Mouse (Mus musculus) midbrain, embryonic 15.5 days (tissue): Measurements from ENCODE around the gene Kctd7. TPM values are rescaled to one million over a fixed set of nuclear protein-coding genes. Genes with fewer than 3 reads are reported as not detected.

ENCODE experiments used
- ATAC-seq: fragments of 200-750 bp; cut with Nextera tagmentation; replicated peaks from 2 replicates; pipeline ENCODE4 v1.8.0; 2017; ENCODE audit warnings: moderate TSS enrichment
- H3K27ac ChIP-seq: fragments of 300-500 bp; sonication (generic); 2 replicates; pipeline ENCODE4 v1.5.1; 2015; ENCODE audit warnings: mild to moderate bottlenecking, inconsistent platforms
- H3K27me3 ChIP-seq: fragments of 300-500 bp; sonication (generic); replicated peaks from 2 replicates; pipeline ENCODE4 v1.6.1; 2015; ENCODE audit warnings: inconsistent platforms
- H3K36me3 ChIP-seq: fragments of 300-500 bp; sonication (generic); replicated peaks from 2 replicates; pipeline ENCODE4 v1.6.1; 2015; ENCODE audit warnings: inconsistent platforms
- H3K4me1 ChIP-seq: fragments of 300-500 bp; sonication (generic); 2 replicates; pipeline ENCODE4 v1.6.1; 2015; ENCODE audit warnings: inconsistent platforms
- H3K4me2 ChIP-seq: fragments of 300-500 bp; sonication (generic); 2 replicates; pipeline ENCODE4 v1.6.1; 2015; ENCODE audit warnings: inconsistent platforms, mild to moderate bottlenecking, moderate library complexity
- H3K4me3 ChIP-seq: fragments of 300-500 bp; sonication (generic); 2 replicates; pipeline ENCODE4 v1.5.1; 2015; ENCODE audit warnings: mild to moderate bottlenecking, inconsistent platforms
- H3K9ac ChIP-seq: fragments of 300-500 bp; sonication (generic); 2 replicates; pipeline ENCODE4 v1.6.1; 2015; ENCODE audit warnings: mild to moderate bottlenecking, inconsistent platforms
- H3K9me3 ChIP-seq: fragments of 300-500 bp; sonication (generic); 2 replicates; pipeline ENCODE4 v1.6.1; 2016; ENCODE audit warnings: inconsistent platforms
- WGBS: fragments of 180-500 bp; shearing (Covaris S2); methylation state at CpG from one replicate; pipeline ENCODE4 v1.1.7; 2015; ENCODE audit warnings: mixed read lengths; 5-methylcytosine and 5-hydroxymethylcytosine counted together
- polyA plus RNA-seq: library from polyadenylated mRNA; unstranded; fragments of >200 nt; fragmentation: Nextera tagmentation; extraction: Ambion mirVana; gene quantifications from 2 replicates; pipeline ENCODE4 v1.2.1, GENCODE M21; 2015

The Kctd7 gene
- 18.0 and 19.9 TPM in 2 replicates for polyA plus RNA-seq

- Histone ChIP-seq H3K36me3 (peaks cover 8% of the 10 kb centered on the region; the same call in 1 of the 2 replicates), H3K4me2 (peak within 1 kb of the TSS; percentile 75)
Observed at GRCm38 (mm10) chr5:130144334-130145312, at the start of gene Kctd7. Kctd7 (plus strand) TSS chr5:130144861.

DNA sequence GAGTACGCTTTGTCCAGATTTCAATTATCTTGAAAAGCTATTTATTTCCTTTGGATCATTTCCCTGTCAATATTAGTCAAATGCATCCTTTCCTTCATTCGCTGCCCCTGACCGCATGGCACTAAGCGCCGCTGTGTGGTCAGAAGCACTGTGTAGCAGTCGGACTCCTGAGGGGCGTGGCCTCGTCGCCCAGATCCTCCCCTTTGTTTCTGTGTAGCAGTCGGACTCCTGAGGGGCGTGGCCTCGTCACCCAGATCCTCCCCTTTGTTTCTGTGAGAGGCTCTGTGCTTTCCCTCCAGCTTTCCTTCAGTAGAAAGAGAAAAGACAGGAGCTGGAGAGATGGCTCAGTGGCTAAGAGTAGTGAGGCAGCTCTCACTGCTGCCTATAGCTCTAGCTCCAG is 47.9 kb upstream of the Kctd7 start:
- no peak for ATAC-seq
- 55% methylated on average over 12 of the region's 12 CpGs for WGBS
- no peaks in the 10 kb centered on the region for H3K4me1 ChIP-seq
- H3K9ac ChIP-seq, result no peak overlapping the region
- no peak overlapping the region for H3K4me2 ChIP-seq
- H3K36me3 ChIP-seq, result no peaks in the 10 kb centered on the region; the same call in 1 of the 2 replicates
- H3K4me3 ChIP-seq, result no peak overlapping the region
- no peaks in the 10 kb centered on the region for H3K9me3 ChIP-seq
- no peaks in the 10 kb centered on the region for H3K27me3 ChIP-seq
- H3K27ac ChIP-seq, result no peak overlapping the region

More at GRCm38 (mm10) chr5:130144334-130145312, at the start of gene Kctd7:
- H3K9me3 ChIP-seq, result no peaks in the 10 kb centered on the region
- H3K4me1 ChIP-seq, result peaks cover 12% of the 10 kb centered on the region
- peak; percentile 97 for ATAC-seq
- peak within 1 kb of the TSS; percentile 71 for H3K4me3 ChIP-seq
- under 1% methylated on average over 66 of the region's 66 CpGs for WGBS
- H3K9ac ChIP-seq, result peak within 1 kb of the TSS; percentile 75
- H3K27ac ChIP-seq, result peak within 1 kb of the TSS; percentile 88
- no peaks in the 10 kb centered on the region for H3K27me3 ChIP-seq

- Histone ChIP-seq H3K27me3 (no peaks in the 10 kb centered on the region), H3K4me3 (no peak overlapping the region), H3K4me2 (no peak overlapping the region), H3K27ac (no peak overlapping the region), H3K9ac (no peak overlapping the region), H3K9me3 (no peaks in the 10 kb centered on the region), H3K36me3 (peaks cover 6% of the 10 kb centered on the region; the same call in 1 of the 2 replicates), H3K4me1 (no peaks in the 10 kb centered on the region)
- no peak for ATAC-seq
- WGBS, result 82% methylated on average over 2 of the region's 2 CpGs
Observed at GRCm38 (mm10) chr5:130097837-130098236, 46.8 kb upstream of the Kctd7 start.

DNA sequence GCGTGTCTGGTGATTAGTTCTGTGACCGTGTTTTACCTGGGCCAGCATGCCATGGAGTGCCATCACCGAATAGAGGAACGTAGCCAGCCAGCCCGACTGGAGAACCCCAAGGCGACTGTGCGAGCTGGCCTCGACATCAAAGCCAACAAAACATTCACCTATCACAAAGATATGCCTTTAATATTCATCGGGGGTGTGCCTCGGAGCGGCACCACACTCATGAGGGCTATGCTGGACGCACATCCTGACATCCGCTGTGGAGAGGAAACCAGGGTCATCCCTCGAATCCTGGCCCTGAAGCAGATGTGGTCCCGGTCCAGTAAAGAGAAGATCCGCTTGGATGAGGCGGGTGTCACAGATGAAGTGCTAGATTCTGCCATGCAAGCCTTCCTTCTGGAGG is 42.9 kb upstream of the Kctd7 start:
- no peak overlapping the region for H3K9ac ChIP-seq
- peaks cover 6% of the 10 kb centered on the region; the same call in 1 of the 2 replicates for H3K36me3 ChIP-seq
- H3K27ac ChIP-seq, result no peak overlapping the region
- no peaks in the 10 kb centered on the region for H3K4me1 ChIP-seq
- H3K9me3 ChIP-seq, result no peaks in the 10 kb centered on the region
- 96% methylated on average over 17 of the region's 17 CpGs for WGBS
- H3K4me2 ChIP-seq, result no peak overlapping the region
- no peak overlapping the region for H3K4me3 ChIP-seq
- H3K27me3 ChIP-seq, result no peaks in the 10 kb centered on the region
- ATAC-seq, result no peak

GRCm38 (mm10) chr5:130109348-130109747 is 35.3 kb upstream of the Kctd7 start:
- no peaks in the 10 kb centered on the region for H3K9me3 ChIP-seq
- no peak overlapping the region for H3K27ac ChIP-seq
- ATAC-seq, result no peak
- H3K4me3 ChIP-seq, result no peak overlapping the region
- H3K27me3 ChIP-seq, result no peaks in the 10 kb centered on the region
- 93% methylated on average over 3 of the region's 3 CpGs for WGBS
- no peaks in the 10 kb centered on the region for H3K4me1 ChIP-seq
- no peak overlapping the region for H3K9ac ChIP-seq
- H3K4me2 ChIP-seq, result no peak overlapping the region
- H3K36me3 ChIP-seq, result peaks cover 7% of the 10 kb centered on the region; the same call in 1 of the 2 replicates

GRCm38 (mm10) chr5:130110632-130111464 is 33.8 kb upstream of the Kctd7 start:
- 85% methylated on average over 12 of the region's 12 CpGs for WGBS
- no peaks in the 10 kb centered on the region for H3K27me3 ChIP-seq
- no peak for ATAC-seq
- H3K4me3 ChIP-seq, result no peak overlapping the region
- H3K4me1 ChIP-seq, result no peaks in the 10 kb centered on the region
- H3K9me3 ChIP-seq, result no peaks in the 10 kb centered on the region
- H3K9ac ChIP-seq, result no peak overlapping the region
- H3K4me2 ChIP-seq, result no peak overlapping the region
- no peak overlapping the region for H3K27ac ChIP-seq
- peaks cover 9% of the 10 kb centered on the region; the same call in 1 of the 2 replicates for H3K36me3 ChIP-seq

DNA sequence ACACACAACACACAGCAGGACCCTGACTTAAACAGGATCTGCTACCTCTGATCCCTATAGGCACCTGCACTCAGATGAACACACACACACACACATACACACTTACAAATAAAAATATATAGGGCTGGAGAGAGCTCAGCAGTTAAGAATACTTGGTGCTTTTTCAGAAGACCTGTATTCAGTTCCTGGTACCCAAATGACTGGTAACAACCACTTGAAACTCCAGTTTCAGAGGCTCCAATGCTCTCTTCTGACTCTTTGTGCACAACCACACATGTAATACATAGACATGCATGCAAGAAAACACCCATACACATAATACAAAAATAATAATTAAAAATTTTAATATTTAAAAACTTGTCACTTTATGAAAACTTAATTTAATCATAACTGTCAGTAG is 32.0 kb upstream of the Kctd7 start:
- Histone ChIP-seq H3K36me3 (peaks cover 9% of the 10 kb centered on the region; the same call in 1 of the 2 replicates), H3K4me2 (no peak overlapping the region), H3K27me3 (no peaks in the 10 kb centered on the region), H3K9ac (no peak overlapping the region), H3K9me3 (no peaks in the 10 kb centered on the region), H3K4me1 (no peaks in the 10 kb centered on the region), H3K4me3 (no peak overlapping the region), H3K27ac (no peak overlapping the region)
- no peak for ATAC-seq

DNA sequence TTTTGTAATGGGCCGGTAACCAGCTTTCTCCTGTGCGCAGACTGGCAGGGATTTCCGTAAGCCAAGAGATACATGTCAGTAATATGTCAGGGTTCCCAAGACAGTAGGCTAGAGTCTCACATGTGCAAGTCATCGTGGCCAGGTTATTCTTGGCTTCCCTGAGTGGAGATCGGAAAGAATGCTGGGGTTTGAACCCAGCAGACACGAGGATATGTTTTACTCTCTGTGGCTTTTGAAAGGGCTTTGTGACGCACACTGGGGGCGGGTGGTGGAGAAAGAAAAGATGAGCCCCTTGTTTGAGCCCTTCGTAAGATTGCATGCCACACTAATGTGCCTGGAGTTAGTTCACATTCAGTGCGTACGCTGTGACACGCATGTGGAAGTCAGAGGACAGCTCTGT is 28.5 kb upstream of the Kctd7 start:
- no peak for ATAC-seq
- Histone ChIP-seq H3K9ac (no peak overlapping the region), H3K4me3 (no peak overlapping the region), H3K4me1 (no peaks in the 10 kb centered on the region), H3K36me3 (0 out of 2 replicates have a peak, but pooled peaks cover 3% of the 10 kb centered on the region), H3K4me2 (no peak overlapping the region), H3K9me3 (no peaks in the 10 kb centered on the region), H3K27me3 (no peaks in the 10 kb centered on the region), H3K27ac (no peak overlapping the region)
- WGBS, result 93% methylated on average over 12 of the region's 12 CpGs

DNA sequence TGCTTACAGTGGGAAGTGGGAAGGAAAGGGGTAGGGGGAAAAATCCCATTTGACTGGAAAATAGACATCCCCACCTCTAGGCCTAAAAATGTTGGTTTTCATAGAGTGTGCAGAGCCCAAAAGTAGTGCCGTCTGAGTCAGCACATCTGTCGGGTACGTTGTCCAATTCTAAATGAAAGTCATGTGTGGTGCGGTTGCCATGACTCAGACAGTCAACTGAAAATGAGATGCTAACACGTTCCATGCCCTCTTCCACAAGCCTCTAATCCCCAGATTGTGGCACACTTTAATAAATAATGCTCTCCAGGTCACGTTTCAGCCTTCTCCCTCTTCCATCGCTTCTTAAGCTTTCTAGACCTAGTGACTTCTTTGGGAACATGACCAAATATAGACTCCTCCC is 27.8 kb upstream of the Kctd7 start:
- H3K27ac ChIP-seq, result no peak overlapping the region
- ATAC-seq, result no peak
- no peaks in the 10 kb centered on the region for H3K4me1 ChIP-seq
- H3K27me3 ChIP-seq, result no peaks in the 10 kb centered on the region
- no peak overlapping the region for H3K4me3 ChIP-seq
- no peak overlapping the region for H3K9ac ChIP-seq
- no peak overlapping the region for H3K4me2 ChIP-seq
- H3K9me3 ChIP-seq, result no peaks in the 10 kb centered on the region
- 88% methylated on average over 7 of the region's 7 CpGs for WGBS
- H3K36me3 ChIP-seq, result 0 out of 2 replicates have a peak, but pooled peaks cover 3% of the 10 kb centered on the region

- Histone ChIP-seq H3K4me2 (no peak overlapping the region), H3K27me3 (no peaks in the 10 kb centered on the region), H3K9ac (no peak overlapping the region), H3K9me3 (no peaks in the 10 kb centered on the region), H3K4me3 (no peak overlapping the region), H3K4me1 (no peaks in the 10 kb centered on the region), H3K27ac (0 out of 2 replicates have a peak overlapping the region, but pooled peaks have one; percentile 26), H3K36me3 (0 out of 2 replicates have a peak, but pooled peaks cover 3% of the 10 kb centered on the region)
- no peak for ATAC-seq
- 82% methylated on average over 6 of the region's 6 CpGs for WGBS
Observed at GRCm38 (mm10) chr5:130117932-130118331, 26.7 kb upstream of the Kctd7 start.

GRCm38 (mm10) chr5:130119236-130119635 is 25.4 kb upstream of the Kctd7 start:
- no peaks in the 10 kb centered on the region for H3K9me3 ChIP-seq
- H3K36me3 ChIP-seq, result 0 out of 2 replicates have a peak, but pooled peaks cover 3% of the 10 kb centered on the region
- no peak for ATAC-seq
- no peak overlapping the region for H3K9ac ChIP-seq
- H3K4me2 ChIP-seq, result no peak overlapping the region
- no peak overlapping the region for H3K27ac ChIP-seq
- H3K4me1 ChIP-seq, result no peaks in the 10 kb centered on the region
- no peak overlapping the region for H3K4me3 ChIP-seq
- no peaks in the 10 kb centered on the region for H3K27me3 ChIP-seq
- WGBS, result 78% methylated on average over 3 of the region's 3 CpGs
